Mouse (Mus musculus): Measurements from ENCODE around the gene Pde6b. TPM values are rescaled to one million over a fixed set of nuclear protein-coding genes. Genes with fewer than 3 reads are reported as not detected.
A peak's percentile ranks its signal among the peaks of the same experiment; 100 is the strongest.

Gene Pde6b
- polyA plus RNA-seq, 1 experiment from 2014 or later = 0.14 TPM

- DNase-seq (ENCODE audit: low spot score) (no peak), ATAC-seq (ENCODE audit: low FRiP score) (no peak)
- no peaks in the 10 kb centered on the region for H3K4me1 ChIP-seq (replicated peaks; ENCODE audit: control insufficient read depth, insufficient read depth, low read length)
- no peaks in the 10 kb centered on the region for H3K9me3 ChIP-seq (ENCODE audit: control insufficient read depth, low read length)
- no peak overlapping the region for H3K4me2 ChIP-seq (replicated peaks; ENCODE audit: low read depth, low read length)
- no peak overlapping the region for H3K4me3 ChIP-seq (ENCODE audit: low read depth, low read length)
- 90% methylated on average over 4 of the region's 4 CpGs for WGBS
- no peak overlapping the region for H3K9ac ChIP-seq (ENCODE audit: low read depth, low read length)
- no peaks in the 10 kb centered on the region for H3K36me3 ChIP-seq (ENCODE audit: control insufficient read depth, insufficient read depth, low read length)
- H3K27ac ChIP-seq (ENCODE audit: low read depth, low read length) = no peak overlapping the region
- peaks cover 14% of the 10 kb centered on the region for H3K27me3 ChIP-seq (ENCODE audit: control insufficient read depth, insufficient read depth, low read length)
These were observed 28.0 kb upstream of the Pde6b start for GRCm38 (mm10) chr5:108360211-108360610.

GRCm38 (mm10) chr5:108362330-108362729 lies 25.9 kb upstream of the Pde6b start:
- Histone ChIP-seq H3K36me3 (ENCODE audit: control insufficient read depth, insufficient read depth, low read length) (no peaks in the 10 kb centered on the region), H3K4me3 (ENCODE audit: low read depth, low read length) (no peak overlapping the region), H3K9ac (ENCODE audit: low read depth, low read length) (no peak overlapping the region), H3K4me2 (replicated peaks; ENCODE audit: low read depth, low read length) (no peak overlapping the region), H3K9me3 (ENCODE audit: control insufficient read depth, low read length) (no peaks in the 10 kb centered on the region), H3K4me1 (replicated peaks; ENCODE audit: control insufficient read depth, insufficient read depth, low read length) (peaks cover 11% of the 10 kb centered on the region; the same call in 1 of the 2 replicates), H3K27me3 (ENCODE audit: control insufficient read depth, insufficient read depth, low read length) (peaks cover 34% of the 10 kb centered on the region), H3K27ac (ENCODE audit: low read depth, low read length) (no peak overlapping the region)
- DNase-seq (ENCODE audit: low spot score) = no peak
- 31% methylated on average over 3 of the region's 3 CpGs for WGBS
- no peak for ATAC-seq (ENCODE audit: low FRiP score)

GRCm38 (mm10) chr5:108366328-108366983 lies 21.7 kb upstream of the Pde6b start:
- Histone ChIP-seq H3K27ac (ENCODE audit: low read depth, low read length) (no peak overlapping the region), H3K9me3 (ENCODE audit: control insufficient read depth, low read length) (no peaks in the 10 kb centered on the region), H3K4me1 (replicated peaks; ENCODE audit: control insufficient read depth, insufficient read depth, low read length) (peaks cover 18% of the 10 kb centered on the region), H3K27me3 (ENCODE audit: control insufficient read depth, insufficient read depth, low read length) (peaks cover 71% of the 10 kb centered on the region), H3K9ac (ENCODE audit: low read depth, low read length) (peak overlapping the region; percentile 19; the same call in 1 of the 2 replicates), H3K4me2 (replicated peaks; ENCODE audit: low read depth, low read length) (peak overlapping the region; percentile 94), H3K4me3 (ENCODE audit: low read depth, low read length) (peak overlapping the region; percentile 54), H3K36me3 (ENCODE audit: control insufficient read depth, insufficient read depth, low read length) (no peaks in the 10 kb centered on the region)
- 3% methylated on average over 52 of the region's 60 CpGs for WGBS
- peak; percentile 13; the same call in 1 of the 2 replicates for ATAC-seq (ENCODE audit: low FRiP score)
- no peak for DNase-seq (ENCODE audit: low spot score)

GRCm38 (mm10) chr5:108366984-108367841 lies 21.0 kb upstream of the Pde6b start:
- 1% methylated on average over 53 of the region's 100 CpGs for WGBS
- Histone ChIP-seq H3K27ac (ENCODE audit: low read depth, low read length) (no peak overlapping the region), H3K4me2 (replicated peaks; ENCODE audit: low read depth, low read length) (peak overlapping the region; percentile 94), H3K4me3 (ENCODE audit: low read depth, low read length) (peak overlapping the region; percentile 54), H3K9me3 (ENCODE audit: control insufficient read depth, low read length) (no peaks in the 10 kb centered on the region), H3K4me1 (replicated peaks; ENCODE audit: control insufficient read depth, insufficient read depth, low read length) (peaks cover 18% of the 10 kb centered on the region), H3K9ac (ENCODE audit: low read depth, low read length) (peak overlapping the region; percentile 44; the same call in 1 of the 2 replicates), H3K36me3 (ENCODE audit: control insufficient read depth, insufficient read depth, low read length) (no peaks in the 10 kb centered on the region), H3K27me3 (ENCODE audit: control insufficient read depth, insufficient read depth, low read length) (peaks cover 74% of the 10 kb centered on the region)
- DNase-seq (ENCODE audit: low spot score) (peak; percentile 66), ATAC-seq (ENCODE audit: low FRiP score) (peak; percentile 63)

- DNase-seq (ENCODE audit: low spot score) (no peak), ATAC-seq (ENCODE audit: low FRiP score) (peak; percentile 50; the same call in 1 of the 2 replicates)
- Histone ChIP-seq H3K27ac (ENCODE audit: low read depth, low read length) (no peak within 1 kb of the TSS), H3K4me2 (replicated peaks; ENCODE audit: low read depth, low read length) (peak within 1 kb of the TSS; percentile 94), H3K27me3 (ENCODE audit: control insufficient read depth, insufficient read depth, low read length) (peaks cover 74% of the 10 kb centered on the region), H3K4me3 (ENCODE audit: low read depth, low read length) (peak within 1 kb of the TSS; percentile 54), H3K4me1 (replicated peaks; ENCODE audit: control insufficient read depth, insufficient read depth, low read length) (peaks cover 18% of the 10 kb centered on the region), H3K36me3 (ENCODE audit: control insufficient read depth, insufficient read depth, low read length) (no peaks in the 10 kb centered on the region), H3K9ac (ENCODE audit: low read depth, low read length) (peak within 1 kb of the TSS; percentile 44; the same call in 1 of the 2 replicates), H3K9me3 (ENCODE audit: control insufficient read depth, low read length) (no peaks in the 10 kb centered on the region)
- WGBS = 0% methylated on average over 24 of the region's 36 CpGs
These were observed 20.3 kb upstream of the Pde6b start, which contains the start of gene Gm42517 for GRCm38 (mm10) chr5:108367871-108368332. Gm42517 (minus strand) TSS chr5:108367922.

- peaks cover 18% of the 10 kb centered on the region for H3K4me1 ChIP-seq (replicated peaks; ENCODE audit: control insufficient read depth, insufficient read depth, low read length)
- H3K9ac ChIP-seq (ENCODE audit: low read depth, low read length) = no peak overlapping the region
- no peak overlapping the region for H3K27ac ChIP-seq (ENCODE audit: low read depth, low read length)
- WGBS = 7% methylated on average over 6 of the region's 6 CpGs
- peaks cover 71% of the 10 kb centered on the region for H3K27me3 ChIP-seq (ENCODE audit: control insufficient read depth, insufficient read depth, low read length)
- peak overlapping the region; percentile 44 for H3K4me2 ChIP-seq (replicated peaks; ENCODE audit: low read depth, low read length)
- H3K4me3 ChIP-seq (ENCODE audit: low read depth, low read length) = peak overlapping the region; percentile 54
- no peaks in the 10 kb centered on the region for H3K36me3 ChIP-seq (ENCODE audit: control insufficient read depth, insufficient read depth, low read length)
- DNase-seq (ENCODE audit: low spot score) = peak; percentile 39
- no peaks in the 10 kb centered on the region for H3K9me3 ChIP-seq (ENCODE audit: control insufficient read depth, low read length)
- no peak for ATAC-seq (ENCODE audit: low FRiP score)
These were observed 19.7 kb upstream of the Pde6b start for GRCm38 (mm10) chr5:108368446-108368845.

- peak overlapping the region; percentile 44 for H3K4me2 ChIP-seq (replicated peaks; ENCODE audit: low read depth, low read length)
- WGBS = under 1% methylated on average over 49 of the region's 49 CpGs
- peaks cover 71% of the 10 kb centered on the region for H3K27me3 ChIP-seq (ENCODE audit: control insufficient read depth, insufficient read depth, low read length)
- H3K27ac ChIP-seq (ENCODE audit: low read depth, low read length) = no peak overlapping the region
- H3K9ac ChIP-seq (ENCODE audit: low read depth, low read length) = no peak overlapping the region
- H3K4me3 ChIP-seq (ENCODE audit: low read depth, low read length) = peak overlapping the region; percentile 32
- DNase-seq (ENCODE audit: low spot score) (peak; percentile 55), ATAC-seq (ENCODE audit: low FRiP score) (0 out of 2 replicates have a peak, but pooled peaks have one; percentile 8)
- H3K9me3 ChIP-seq (ENCODE audit: control insufficient read depth, low read length) = no peaks in the 10 kb centered on the region
- peaks cover 18% of the 10 kb centered on the region for H3K4me1 ChIP-seq (replicated peaks; ENCODE audit: control insufficient read depth, insufficient read depth, low read length)
- no peaks in the 10 kb centered on the region for H3K36me3 ChIP-seq (ENCODE audit: control insufficient read depth, insufficient read depth, low read length)
These were observed 19.2 kb upstream of the Pde6b start for GRCm38 (mm10) chr5:108368851-108369621.

- 4% methylated on average over 6 of the region's 6 CpGs for WGBS
- ATAC-seq (ENCODE audit: low FRiP score) = no peak
- no peak overlapping the region for H3K4me2 ChIP-seq (replicated peaks; ENCODE audit: low read depth, low read length)
- H3K27ac ChIP-seq (ENCODE audit: low read depth, low read length) = no peak overlapping the region
- peaks cover 62% of the 10 kb centered on the region for H3K27me3 ChIP-seq (ENCODE audit: control insufficient read depth, insufficient read depth, low read length)
- H3K36me3 ChIP-seq (ENCODE audit: control insufficient read depth, insufficient read depth, low read length) = no peaks in the 10 kb centered on the region
- peaks cover 18% of the 10 kb centered on the region for H3K4me1 ChIP-seq (replicated peaks; ENCODE audit: control insufficient read depth, insufficient read depth, low read length)
- no peak overlapping the region for H3K4me3 ChIP-seq (ENCODE audit: low read depth, low read length)
- peak; percentile 9 for DNase-seq (ENCODE audit: low spot score)
- H3K9me3 ChIP-seq (ENCODE audit: control insufficient read depth, low read length) = no peaks in the 10 kb centered on the region
- no peak overlapping the region for H3K9ac ChIP-seq (ENCODE audit: low read depth, low read length)
These were observed 18.2 kb upstream of the Pde6b start for GRCm38 (mm10) chr5:108369964-108370363.

Data from hindbrain, embryonic 11.5 days (tissue).